Mouse (Mus musculus) lung, postnatal 14 days (tissue): ENCODE measurements at regions not wholly inside any gene's neighbourhood (a gene's known extent, or its start where the extent isn't known, plus 50 kb on each side); places are given as distances from the start of the nearest gene placed in this dataset.

Source experiments
- DNase-seq: peaks from one replicate; pipeline ENCODE4 v3.0.0; 2021

GRCm38 (mm10) chr17:79164874-79165553 is 113.3 kb downstream of the Qpct start:
- no peak for DNase-seq

- DNase-seq = no peak
These were observed 112.3 kb downstream of the Qpct start for GRCm38 (mm10) chr17:79163983-79164382.

- no peak for DNase-seq
These were observed 102.4 kb downstream of the Qpct start for GRCm38 (mm10) chr17:79154138-79154537.

DNA sequence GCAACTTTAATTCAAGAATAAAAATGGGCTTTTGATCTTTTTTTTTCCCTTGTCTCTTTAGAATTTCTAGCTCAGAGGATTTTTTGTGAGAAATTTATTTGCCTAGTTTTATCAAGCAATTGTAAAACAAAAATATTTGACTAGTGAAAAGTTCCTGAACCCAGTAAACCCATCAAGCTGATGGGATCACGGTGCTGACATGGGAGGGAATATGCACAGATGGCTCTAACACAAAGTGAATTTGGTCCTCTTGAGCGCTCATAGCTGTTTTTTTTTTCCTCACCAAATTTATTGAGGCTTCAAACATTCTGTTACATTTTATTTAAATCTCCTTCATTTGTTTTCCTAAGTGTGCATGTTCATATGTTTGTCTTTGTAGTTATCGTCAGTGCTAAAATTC is 101.1 kb downstream of the Qpct start:
- DNase-seq = no peak

DNA sequence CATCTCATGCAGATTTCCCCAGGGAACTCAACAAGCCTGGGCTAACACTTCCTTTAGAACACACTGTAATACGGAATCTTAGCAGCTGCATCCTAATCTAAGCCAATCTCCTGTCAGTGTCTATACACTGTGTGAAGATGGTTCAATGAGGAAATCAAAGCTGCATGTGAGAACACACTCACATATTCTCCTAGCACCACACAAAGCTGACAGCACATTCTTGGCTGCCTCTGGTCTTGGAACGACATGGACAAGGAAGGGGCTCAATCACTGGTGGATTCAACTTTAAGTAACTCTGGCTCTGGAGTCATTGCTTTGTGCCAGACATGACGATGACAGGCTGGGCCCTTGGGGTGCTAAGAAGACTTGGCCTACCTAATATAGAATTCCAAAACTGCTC is 96.2 kb downstream of the Qpct start:
- DNase-seq = peak; percentile 17

GRCm38 (mm10) chr17:79144913-79145625 is 93.4 kb downstream of the Qpct start:
- no peak for DNase-seq

DNA sequence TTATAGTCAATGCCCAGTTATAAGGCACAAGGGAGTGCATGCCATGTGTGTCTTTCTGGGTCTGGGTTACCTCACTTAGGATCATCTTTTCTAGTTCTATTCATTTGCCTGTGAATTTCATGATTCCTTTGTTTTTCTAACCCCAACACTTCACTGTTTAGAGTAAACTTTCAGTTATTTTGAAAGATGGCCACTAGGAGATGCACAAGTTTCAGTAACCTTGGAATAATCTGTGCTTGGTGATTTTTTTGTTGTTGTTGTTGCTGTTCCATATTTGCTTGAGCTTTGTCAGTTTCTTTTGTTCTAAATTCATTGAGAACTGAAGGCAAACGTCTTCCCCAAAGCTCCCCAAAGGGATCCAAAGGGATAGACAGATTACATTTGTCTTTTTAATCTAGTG is 91.3 kb downstream of the Qpct start:
- DNase-seq = no peak
